In genomic region chr3:90465081-90465685, GRCm38 (mm10) we compare ENCODE assay signal across 8 mouse cellular contexts. TPM values are rescaled to one million over a fixed set of nuclear protein-coding genes. Genes with fewer than 3 reads are reported as not detected.
DNase-seq lines count a peak whose midpoint lies in the region; ATAC-seq and TF ChIP-seq lines count a peak whose summit lies in the region.

No protein-coding gene starts in this region.

- intact Hi-C loops in heart, postnatal 36 days (cut with DNase I) = loop anchor here (1.0 to 5.0 kb wide), 3 partner anchors 19 to 198 kb away; partner anchors contain the start of genes Dennd4b and Ints3
- intact Hi-C loops in left cerebral cortex, postnatal 14 days (cut with DNase I) = loop anchor here (1.0 kb wide), 1 partner anchor 53 kb away; no protein-coding TSS in a partner anchor

- peaks cover 3% of the 10 kb centered on the region; the same call in 1 of the 2 replicates for H3K27me3 ChIP-seq in testis, adult 2 months (ENCODE audit: control insufficient read depth, insufficient read depth, low read length)
- peaks cover 41% of the 10 kb centered on the region for H3K27me3 ChIP-seq in limb, embryonic 14.5 days (ENCODE audit: control insufficient read depth, insufficient read depth, low read length)
- peaks cover 43% of the 10 kb centered on the region for H3K27me3 ChIP-seq in midbrain, embryonic 16.5 days (ENCODE audit: control insufficient read depth, insufficient read depth, low read depth, low read length)

- peak overlapping the region; percentile 74 for H3K4me3 ChIP-seq in testis, adult 2 months (ENCODE audit: control insufficient read depth, low read depth, low read length)
- peak overlapping the region; percentile 40 for H3K4me3 ChIP-seq in limb, embryonic 14.5 days (replicated peaks; ENCODE audit: low read length)
- H3K4me3 ChIP-seq in midbrain, embryonic 16.5 days (ENCODE audit: low read depth, low read length) = peak overlapping the region; percentile 65

- H3K9me3 ChIP-seq in limb, embryonic 14.5 days (ENCODE audit: control insufficient read depth, low read length) = no peaks in the 10 kb centered on the region
- no peaks in the 10 kb centered on the region for H3K9me3 ChIP-seq in midbrain, embryonic 16.5 days (replicated peaks; ENCODE audit: control insufficient read depth, low read length, poor library complexity, severe bottlenecking)

- H3K27ac ChIP-seq in testis, adult 2 months (ENCODE audit: control insufficient read depth, insufficient read depth, low read depth, low read length) = peak overlapping the region; percentile 80
- H3K27ac ChIP-seq in limb, embryonic 14.5 days (replicated peaks; ENCODE audit: low read depth, low read length) = no peak overlapping the region
- no peak overlapping the region for H3K27ac ChIP-seq in midbrain, embryonic 16.5 days (ENCODE audit: low read length)

- no peaks in the 10 kb centered on the region for H3K36me3 ChIP-seq in testis, adult 2 months (ENCODE audit: control insufficient read depth, insufficient read depth, low read length)
- no peaks in the 10 kb centered on the region for H3K36me3 ChIP-seq in limb, embryonic 14.5 days (ENCODE audit: control insufficient read depth, insufficient read depth, low read length)
- H3K36me3 ChIP-seq in midbrain, embryonic 16.5 days (ENCODE audit: control insufficient read depth, insufficient read depth, low read length) = no peaks in the 10 kb centered on the region

- H3K4me2 ChIP-seq in limb, embryonic 14.5 days (replicated peaks; ENCODE audit: low read depth, low read length, severe bottlenecking) = peak overlapping the region; percentile 79
- peak overlapping the region; percentile 98 for H3K4me2 ChIP-seq in midbrain, embryonic 16.5 days (ENCODE audit: low read length)

- TF ChIP-seq CTCF in testis, adult 2 months (IDR thresholded peaks at IDR 0.05; ENCODE audit: control insufficient read depth, insufficient read depth, insufficient replicate concordance, low read depth, low read length) = no peak

- 1% methylated on average over 70 of the region's 75 CpGs for WGBS in limb, embryonic 14.5 days
- under 1% methylated on average over 75 of the region's 75 CpGs for WGBS in midbrain, embryonic 16.5 days

- peak overlapping the region; percentile 17 for H3K9ac ChIP-seq in limb, embryonic 14.5 days (ENCODE audit: low read depth, low read length, severe bottlenecking)
- H3K9ac ChIP-seq in midbrain, embryonic 16.5 days (ENCODE audit: low read depth, low read length) = peak overlapping the region; percentile 61

- ATAC-seq in limb, embryonic 14.5 days (ENCODE audit: low FRiP score, low read depth) = peak; percentile 28; the same call in 1 of the 2 replicates
- peak; percentile 36 for ATAC-seq in midbrain, embryonic 16.5 days

- no peak for TF ChIP-seq POLR2A in testis, adult 2 months (IDR thresholded peaks at IDR 0.05; ENCODE audit: control insufficient read depth, low read depth, low read length)
- TF ChIP-seq POLR2A in limb, embryonic 14.5 days (IDR thresholded peaks at IDR 0.05; ENCODE audit: borderline replicate concordance, extremely low read depth, insufficient read depth, insufficient read length) = no peak

- DNase-seq in testis, postnatal 14 days (ENCODE audit: low spot score) = no peak
- DNase-seq in embryo, embryonic 11 days = peak; percentile 59
- peak; percentile 36 to 66 for DNase-seq in heart, postnatal 36 days
- no peak for DNase-seq in limb, embryonic 14.5 days (ENCODE audit: low spot score)
- DNase-seq in frontal cortex, postnatal 14 days (ENCODE audit: low spot score in 2 of 2) = no peak
- DNase-seq in left cerebral cortex, postnatal 14 days (ENCODE audit: low spot score in 2 of 2) = no peak

- peaks cover 10% of the 10 kb centered on the region for H3K4me1 ChIP-seq in testis, adult 2 months (ENCODE audit: control insufficient read depth, insufficient read depth, low read length)
- H3K4me1 ChIP-seq in limb, embryonic 14.5 days (ENCODE audit: control insufficient read depth, insufficient read depth, low read length) = 0 out of 2 replicates have a peak, but pooled peaks cover 2% of the 10 kb centered on the region
- H3K4me1 ChIP-seq in midbrain, embryonic 16.5 days (ENCODE audit: control insufficient read depth, insufficient read depth, low read length) = peaks cover 10% of the 10 kb centered on the region

RNA-seq across cellular contexts. Expression of gene Npr1, which starts 0.5 kb away (rescaled TPM):
- polyA plus RNA-seq in testis, adult 2 months (2012; rRNA removed) = 54.5 and 64.8 TPM in 2 replicates
- total RNA-seq in heart, postnatal 36 days (2021) = 10 to 100 TPM; 19.9 to 21.3 TPM
- polyA plus RNA-seq in limb, embryonic 14.5 days (2012; rRNA removed) = 15.5 and 16.0 TPM in 2 replicates
- 4.8 and 4.9 TPM in 2 replicates for polyA plus RNA-seq in limb, embryonic 14.5 days (2014; fragmentation: Nextera tagmentation; extraction: Ambion mirVana)
- 1.9 TPM in 2 replicates for polyA plus RNA-seq in midbrain, embryonic 16.5 days (2015; fragmentation: Nextera tagmentation; extraction: Ambion mirVana)
- total RNA-seq in left cerebral cortex, postnatal 14 days (2021) = 1 to 10 TPM; 3.4 TPM

RNA-seq across cellular contexts. Expression of gene Ilf2, which starts 10.7 kb away (rescaled TPM):
- polyA plus RNA-seq in testis, adult 2 months (2012; rRNA removed) = 30.8 and 33.2 TPM in 2 replicates
- total RNA-seq in heart, postnatal 36 days (2021) = 10 to 100 TPM; 29.6 to 32.2 TPM
- polyA plus RNA-seq in limb, embryonic 14.5 days (2012; rRNA removed) = 117 and 137 TPM in 2 replicates
- polyA plus RNA-seq in limb, embryonic 14.5 days (2014; fragmentation: Nextera tagmentation; extraction: Ambion mirVana) = 169 and 186 TPM in 2 replicates
- polyA plus RNA-seq in midbrain, embryonic 16.5 days (2015; fragmentation: Nextera tagmentation; extraction: Ambion mirVana) = 260 and 272 TPM in 2 replicates
- total RNA-seq in left cerebral cortex, postnatal 14 days (2021) = 10 to 100 TPM; 88.9 to 91.5 TPM

RNA-seq across cellular contexts. Expression of gene Snapin, which starts 25.6 kb away (rescaled TPM):
- 33.5 and 42.2 TPM in 2 replicates for polyA plus RNA-seq in testis, adult 2 months (2012; rRNA removed)
- 10 to 100 TPM; 61.0 to 71.3 TPM for total RNA-seq in heart, postnatal 36 days (2021)
- 54.8 and 57.8 TPM in 2 replicates for polyA plus RNA-seq in limb, embryonic 14.5 days (2012; rRNA removed)
- polyA plus RNA-seq in limb, embryonic 14.5 days (2014; fragmentation: Nextera tagmentation; extraction: Ambion mirVana) = 87.6 and 91.3 TPM in 2 replicates
- polyA plus RNA-seq in midbrain, embryonic 16.5 days (2015; fragmentation: Nextera tagmentation; extraction: Ambion mirVana) = 85.1 and 86.6 TPM in 2 replicates
- total RNA-seq in left cerebral cortex, postnatal 14 days (2021) = 10 to 100 TPM; 44.6 to 50.7 TPM

RNA-seq across cellular contexts. Expression of gene Ints3, which starts 31.8 kb away (rescaled TPM):
- polyA plus RNA-seq in testis, adult 2 months (2012; rRNA removed) = 18.3 and 19.1 TPM in 2 replicates
- total RNA-seq in heart, postnatal 36 days (2021) = 10 to 100 TPM; 23.7 to 27.9 TPM
- polyA plus RNA-seq in limb, embryonic 14.5 days (2012; rRNA removed) = 52.8 and 55.9 TPM in 2 replicates
- 26.0 and 32.5 TPM in 2 replicates for polyA plus RNA-seq in limb, embryonic 14.5 days (2014; fragmentation: Nextera tagmentation; extraction: Ambion mirVana)
- 30.8 and 31.7 TPM in 2 replicates for polyA plus RNA-seq in midbrain, embryonic 16.5 days (2015; fragmentation: Nextera tagmentation; extraction: Ambion mirVana)
- total RNA-seq in left cerebral cortex, postnatal 14 days (2021) = 10 to 100 TPM; 61.4 to 65.3 TPM

RNA-seq across cellular contexts. Expression of gene Chtop, which starts 44.1 kb away (rescaled TPM):
- 51.5 and 53.5 TPM in 2 replicates for polyA plus RNA-seq in testis, adult 2 months (2012; rRNA removed)
- 100 to 1,000 TPM in 1 of 2 experiments, 10 to 100 TPM in 1; 92.7 to 106 TPM for total RNA-seq in heart, postnatal 36 days (2021)
- polyA plus RNA-seq in limb, embryonic 14.5 days (2012; rRNA removed) = 155 and 169 TPM in 2 replicates
- polyA plus RNA-seq in limb, embryonic 14.5 days (2014; fragmentation: Nextera tagmentation; extraction: Ambion mirVana) = 103 and 114 TPM in 2 replicates
- polyA plus RNA-seq in midbrain, embryonic 16.5 days (2015; fragmentation: Nextera tagmentation; extraction: Ambion mirVana) = 167 and 181 TPM in 2 replicates
- total RNA-seq in left cerebral cortex, postnatal 14 days (2021) = 100 to 1,000 TPM; 180 to 184 TPM

Comparison
In these comparisons a context has a peak if more than half of its experiments do, and no peak if none do; other contexts are left out.
1. DNase-seq: peak in embryo, embryonic 11 days (single experiment) and heart, postnatal 36 days (2 of 2); none in testis, postnatal 14 days (single experiment), limb, embryonic 14.5 days (single experiment), frontal cortex, postnatal 14 days (0 of 2) and left cerebral cortex, postnatal 14 days (0 of 2).
2. Peak in every context shown above with its lines, with median percentiles within 50 percentile points of each other: H3K4me3 ChIP-seq.